Mouse (Mus musculus) heart, postnatal 14 days (tissue): ENCODE measurements at regions not wholly inside any gene's neighbourhood (a gene's known extent, or its start where the extent isn't known, plus 50 kb on each side); places are given as distances from the start of the nearest gene placed in this dataset.

ENCODE experiments used
- DNase-seq, 2 experiments: peaks; one replicate each; pipeline ENCODE4 v3.0.0; 2021 to 2022
- intact Hi-C: fragments of 180-260 bp; cut with DNase I; formaldehyde crosslinking; loops from one replicate; pipeline ENCODE4 v1.15.1; 2025

DNA sequence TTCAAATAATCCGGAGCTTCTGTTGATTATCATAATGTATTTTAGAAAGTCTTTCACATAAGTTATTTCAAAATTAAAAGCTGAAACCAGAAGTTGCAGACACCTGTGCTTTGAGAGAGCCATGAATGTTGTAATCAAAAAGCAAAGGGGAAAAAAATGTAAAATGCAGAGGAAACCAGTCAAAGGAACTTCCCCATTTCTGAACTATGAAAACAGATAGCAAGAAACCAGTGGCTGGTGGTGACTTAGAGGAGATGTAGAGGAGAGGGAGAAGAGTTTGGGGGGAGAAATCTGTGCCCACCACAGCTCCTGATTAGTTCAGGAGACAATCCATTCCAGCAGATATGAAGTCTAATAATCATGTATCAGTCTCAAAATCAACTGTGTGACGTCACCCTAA lies 360.3 kb upstream of the Gcfc2 start:
- no peak for DNase-seq
- intact Hi-C loops: no loop called here

DNA sequence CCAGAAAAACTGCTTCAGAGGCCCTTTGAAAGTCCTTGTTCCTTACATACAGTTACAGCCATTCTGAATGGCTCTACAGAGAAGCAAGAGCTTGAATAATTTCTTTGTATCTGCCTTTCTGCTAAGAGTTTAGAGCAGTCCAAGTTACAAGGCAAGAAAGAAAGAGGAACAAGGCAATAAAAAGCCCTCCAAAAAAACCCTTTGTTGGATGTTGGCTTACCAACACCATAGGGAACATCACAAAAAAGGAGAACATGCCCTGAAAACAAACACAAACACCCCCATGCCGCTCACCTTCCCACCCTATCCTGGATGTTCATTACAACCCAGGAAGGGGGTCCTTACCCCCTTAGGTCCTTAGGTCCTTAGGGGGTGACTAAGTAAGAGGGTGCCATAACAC lies 359.2 kb upstream of the Gcfc2 start:
- DNase-seq: no peak
- intact Hi-C loops: no loop called here

DNA sequence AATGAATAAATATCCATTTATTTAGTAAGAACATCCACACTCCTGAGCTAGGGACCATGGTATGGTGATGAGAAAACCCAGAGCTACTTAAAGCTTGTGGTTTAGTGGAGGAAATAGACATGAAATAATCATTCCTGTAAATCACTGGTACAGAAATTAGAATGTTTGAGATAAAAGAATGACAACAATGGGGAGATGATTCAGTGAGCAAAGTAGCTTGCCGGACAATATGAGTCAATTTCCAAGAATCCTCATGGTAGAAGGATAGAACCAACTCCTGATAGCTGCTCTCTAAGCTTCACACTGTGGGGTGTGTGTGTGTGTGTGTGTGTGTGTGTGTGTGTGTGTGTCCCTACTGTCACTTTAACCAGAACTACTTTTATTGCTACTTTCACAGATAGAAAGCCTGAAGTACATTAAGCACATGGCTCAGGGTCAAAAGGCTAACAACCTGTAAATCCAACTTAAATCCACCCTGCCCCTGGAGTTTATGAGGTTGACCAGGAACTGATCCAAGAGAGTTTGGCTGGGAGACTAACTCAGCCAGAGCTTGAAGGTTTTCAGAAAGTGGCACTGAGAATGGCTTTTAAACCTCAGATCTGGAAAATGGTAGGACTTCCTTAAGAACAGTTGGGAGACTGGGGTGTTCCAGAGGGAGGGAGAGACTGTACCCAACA lies 336.9 kb upstream of the Gcfc2 start:
- intact Hi-C loops: no loop called here
- DNase-seq: no peak

DNA sequence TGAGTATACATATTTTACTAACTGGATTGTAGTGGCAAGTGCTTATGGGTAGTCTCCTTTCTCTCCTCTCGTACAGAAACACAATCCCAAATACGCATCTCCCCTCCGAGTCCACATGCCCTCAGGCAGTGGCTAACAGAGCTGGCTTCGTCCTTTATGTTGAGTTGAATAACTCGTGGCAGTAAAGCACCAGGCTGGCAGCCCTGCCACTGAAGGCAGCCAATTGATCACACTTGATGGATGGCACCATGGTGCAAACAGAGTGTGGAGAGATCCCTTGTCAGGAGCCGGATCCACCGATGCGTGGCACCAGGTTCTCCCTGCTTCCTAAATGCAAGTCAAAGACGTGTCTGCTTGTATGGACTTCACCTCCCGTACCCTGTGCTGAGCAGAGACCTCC lies 333.7 kb upstream of the Gcfc2 start:
- intact Hi-C loops: no loop called here
- DNase-seq: no peak

DNA sequence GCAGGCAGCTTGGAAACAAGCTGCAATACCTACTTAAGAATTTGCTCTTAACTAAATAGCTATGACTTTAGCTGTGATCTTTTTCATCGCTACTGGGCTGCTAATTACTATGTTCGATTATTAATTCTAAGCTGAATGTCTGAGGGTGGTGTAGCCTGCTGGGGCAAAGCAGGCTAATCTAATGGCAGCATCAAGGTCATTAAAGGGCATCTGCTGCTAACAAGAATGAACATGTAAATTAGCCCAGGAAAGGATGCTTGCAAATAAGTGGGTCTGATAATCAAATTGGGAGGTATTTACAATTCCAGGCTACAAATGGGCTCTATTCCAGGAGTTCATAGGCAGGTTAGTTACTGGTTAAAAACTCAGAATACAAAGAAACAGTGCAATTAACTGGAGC lies 327.5 kb upstream of the Gcfc2 start:
- intact Hi-C loops: no loop called here
- DNase-seq: no peak

DNA sequence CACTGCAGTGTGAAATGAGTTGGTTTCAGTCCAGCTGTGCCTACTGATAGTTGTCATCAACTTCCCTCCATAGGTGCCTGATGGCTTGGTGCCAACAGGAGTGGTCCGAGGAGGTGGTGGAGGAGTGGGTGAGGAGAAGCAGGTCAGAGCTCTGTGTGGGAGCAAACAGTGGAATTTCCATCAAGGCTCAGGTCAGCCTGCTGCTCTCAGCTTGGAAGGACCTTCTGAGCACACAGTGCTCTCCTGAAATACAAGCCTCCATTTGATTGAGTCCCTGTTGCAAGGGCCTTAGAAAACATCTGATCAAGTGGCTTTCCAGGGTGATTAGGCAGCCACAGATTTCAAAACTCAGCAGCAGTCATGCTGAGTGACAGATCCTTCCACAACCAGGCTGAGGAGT lies 314.8 kb upstream of the Gcfc2 start:
- no peak for DNase-seq
- intact Hi-C loops: no loop called here

DNA sequence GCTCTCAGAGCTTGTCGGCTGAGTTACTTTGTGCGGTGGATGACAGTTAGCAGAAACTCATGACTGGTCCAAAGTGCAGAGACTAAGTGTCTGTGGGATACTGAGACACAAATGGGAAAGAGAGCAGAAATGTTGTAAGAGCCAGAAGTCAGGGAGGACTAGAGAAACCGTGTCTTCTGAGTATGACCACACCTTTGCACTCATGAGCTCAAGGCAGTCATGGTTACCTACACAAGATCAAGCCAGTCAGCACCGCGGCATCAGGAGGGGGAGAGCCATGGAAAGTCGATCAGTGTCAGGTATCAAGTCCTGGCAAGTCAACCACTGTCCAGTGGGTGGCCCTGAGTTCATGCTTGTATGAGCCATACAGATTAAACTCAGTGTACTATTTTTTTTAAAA lies 311.5 kb upstream of the Gcfc2 start:
- intact Hi-C loops: no loop called here
- DNase-seq: no peak

DNA sequence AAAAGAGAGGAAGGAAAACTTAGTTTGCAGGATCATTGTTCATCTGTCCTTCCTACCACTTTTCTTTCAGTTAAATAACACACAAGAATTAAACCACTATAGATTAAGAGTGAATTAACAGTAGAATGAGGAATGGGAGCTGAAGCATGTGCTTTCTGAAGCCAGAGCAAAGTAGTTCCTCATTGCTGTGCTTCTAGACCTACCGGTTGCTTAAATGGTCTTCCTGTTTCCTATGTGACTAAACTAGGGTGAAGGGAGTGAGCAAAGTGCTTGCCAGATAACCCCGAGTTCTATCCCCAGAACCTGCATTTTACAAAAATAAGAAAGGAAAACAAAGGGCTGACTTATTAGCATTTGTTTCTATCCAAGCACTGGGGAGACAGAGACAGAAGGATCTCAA lies 305.5 kb upstream of the Gcfc2 start:
- intact Hi-C loops: no loop called here
- DNase-seq: no peak

DNA sequence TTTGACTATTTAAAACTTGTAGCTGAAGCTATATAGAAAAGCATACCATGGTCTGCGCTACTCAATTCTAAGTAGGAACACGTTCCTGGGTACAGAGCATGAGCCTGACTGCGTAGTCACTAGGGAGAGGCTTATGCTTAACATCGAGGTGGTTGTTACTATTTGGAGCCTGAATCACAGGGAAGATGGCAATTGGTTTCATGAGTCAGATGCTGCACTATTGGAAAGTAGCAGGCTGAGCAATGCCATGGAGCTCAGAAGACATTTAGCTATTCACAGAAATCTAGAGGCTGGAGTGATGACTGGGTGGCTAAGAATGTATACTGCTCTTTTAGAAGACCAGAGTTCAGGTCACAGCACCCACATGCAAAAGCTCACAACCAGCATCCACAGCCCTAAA lies 302.4 kb upstream of the Gcfc2 start:
- intact Hi-C loops: no loop called here
- no peak for DNase-seq

DNA sequence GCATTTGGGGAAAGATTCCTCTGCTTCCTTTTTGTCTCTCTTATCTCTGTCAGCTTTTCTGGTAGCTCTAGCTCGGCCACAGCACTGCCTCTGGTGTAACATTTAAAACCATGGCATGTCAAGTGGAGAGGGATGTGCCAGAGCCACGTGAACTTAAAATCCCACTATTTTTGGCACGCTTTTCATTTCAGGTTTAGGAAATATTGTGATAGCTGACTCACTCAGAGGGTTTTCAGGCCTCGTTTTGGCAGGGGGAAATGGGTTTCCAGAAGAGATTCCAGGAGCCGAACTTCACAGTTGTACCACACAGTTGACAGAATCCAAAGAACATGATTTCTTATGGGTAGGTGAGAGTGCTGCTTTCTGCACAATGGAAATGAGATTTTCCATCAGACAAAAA lies 300.8 kb upstream of the Gcfc2 start:
- no peak for DNase-seq
- intact Hi-C loops: no loop called here

DNA sequence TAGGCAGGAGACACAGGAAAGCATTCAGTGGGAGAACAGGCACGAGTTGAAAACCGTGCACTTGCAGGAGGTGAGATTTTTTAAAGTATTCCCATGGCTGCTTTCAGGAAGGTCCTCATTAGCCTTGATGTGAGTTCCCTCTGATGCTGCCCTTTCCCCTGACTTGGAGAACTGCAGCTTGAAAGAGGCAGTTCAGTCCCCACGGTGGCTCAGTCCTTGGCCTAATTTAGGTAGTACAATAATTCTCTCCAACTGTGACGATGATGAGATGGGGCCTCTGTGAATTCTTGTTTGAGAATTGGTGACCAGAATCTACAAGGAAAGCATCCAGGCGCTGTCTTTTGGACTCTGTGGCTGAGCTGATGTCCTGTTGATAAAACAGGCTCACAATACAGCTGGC lies 298.5 kb upstream of the Gcfc2 start:
- intact Hi-C loops: no loop called here
- DNase-seq: no peak

DNA sequence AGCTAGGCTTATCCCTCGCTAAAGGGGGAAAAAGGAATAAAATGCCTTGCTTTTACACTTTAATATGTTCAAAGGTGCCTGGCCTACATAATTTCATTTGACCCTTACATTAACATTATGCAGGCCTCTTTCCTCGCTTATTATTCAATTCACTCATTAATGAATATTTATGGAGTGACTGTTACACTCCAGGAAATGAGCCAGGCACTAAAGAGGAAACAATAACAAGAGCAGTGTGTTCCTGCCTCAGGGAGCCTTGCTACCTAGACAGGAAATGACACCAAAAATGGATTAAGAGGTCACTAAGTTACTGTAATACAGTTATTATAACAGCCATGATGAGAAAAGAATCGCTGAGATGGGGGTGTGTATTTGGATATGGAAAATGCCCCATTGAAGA lies 289.9 kb upstream of the Gcfc2 start:
- intact Hi-C loops: no loop called here
- no peak for DNase-seq

DNA sequence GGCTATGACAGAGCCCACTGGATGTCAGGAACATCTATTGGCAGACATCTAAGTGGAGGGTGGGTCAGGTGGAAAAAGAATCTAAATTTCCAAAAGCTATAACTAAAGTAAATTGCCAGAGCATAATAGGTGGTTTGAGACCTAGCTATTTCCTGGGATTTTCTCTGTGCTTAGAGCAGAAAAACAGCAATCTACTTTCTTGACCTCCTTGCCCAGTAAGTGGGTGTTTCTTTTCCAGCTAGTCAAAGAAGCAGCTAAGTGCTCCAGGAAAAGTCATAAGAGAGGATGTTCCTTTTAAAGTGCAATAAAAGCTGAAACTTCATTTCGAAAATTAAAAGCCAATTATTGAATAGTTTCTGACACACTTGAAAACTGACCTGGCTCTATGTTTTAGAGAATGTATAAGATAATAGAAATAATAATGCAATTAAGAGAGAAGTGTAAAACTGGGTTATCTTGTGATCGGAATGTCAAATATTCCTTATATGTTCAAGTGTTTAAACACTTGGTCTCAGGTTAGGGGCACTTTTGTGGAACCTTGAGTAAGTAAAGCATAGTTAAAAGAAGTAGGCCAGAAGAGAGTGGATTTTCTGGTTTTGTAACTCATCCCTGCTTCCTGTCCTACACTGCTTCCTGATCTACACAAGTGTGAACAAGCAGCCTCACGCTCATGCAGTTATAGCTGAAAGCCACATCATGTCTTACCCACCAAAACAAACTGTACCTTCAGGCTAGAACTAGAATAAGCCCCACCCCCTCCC lies 275.7 kb upstream of the Gcfc2 start:
- intact Hi-C loops: no loop called here

DNA sequence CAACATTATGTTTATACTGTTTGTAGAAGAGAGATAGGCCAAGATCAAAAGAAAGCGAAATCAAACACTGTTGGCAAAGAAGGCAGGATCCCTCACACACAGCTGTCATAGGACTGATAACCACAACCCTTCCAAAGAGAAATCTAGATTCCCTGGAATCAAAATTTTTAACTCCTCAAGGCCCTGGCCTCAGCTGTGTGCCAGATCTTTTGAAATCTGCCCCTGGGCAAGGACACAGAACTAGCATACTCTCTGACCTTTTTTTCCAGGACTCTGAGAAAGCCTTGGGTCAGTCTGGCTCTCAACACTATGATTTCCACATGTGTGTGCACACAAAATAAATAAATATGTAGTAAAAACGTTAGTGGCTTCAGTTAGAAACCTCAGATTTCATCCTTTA lies 271.6 kb upstream of the Gcfc2 start:
- intact Hi-C loops: no loop called here
- no peak for DNase-seq

More for the DNA sequence above, 275.7 kb upstream of the Gcfc2 start:
- no peak for DNase-seq

DNA sequence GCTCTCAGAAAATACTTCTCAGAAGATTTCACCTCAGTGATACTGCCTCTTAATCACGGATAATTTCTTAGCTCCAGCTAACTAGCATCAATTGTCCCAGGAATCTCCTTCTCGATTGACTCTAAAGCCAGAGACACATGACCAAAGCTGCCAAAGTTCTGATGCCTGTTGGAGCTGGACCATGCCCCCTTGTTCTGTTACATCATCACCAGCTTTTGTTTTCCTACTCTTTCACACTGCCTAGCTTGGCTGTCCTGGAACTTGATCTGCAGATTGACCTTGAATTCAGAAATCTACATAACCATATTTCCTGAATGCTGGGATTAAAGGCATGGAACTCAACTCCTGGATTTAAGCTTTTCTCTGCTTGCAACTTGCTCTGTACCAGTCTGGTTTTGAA lies 268.3 kb upstream of the Gcfc2 start:
- intact Hi-C loops: no loop called here
- no peak for DNase-seq

DNA sequence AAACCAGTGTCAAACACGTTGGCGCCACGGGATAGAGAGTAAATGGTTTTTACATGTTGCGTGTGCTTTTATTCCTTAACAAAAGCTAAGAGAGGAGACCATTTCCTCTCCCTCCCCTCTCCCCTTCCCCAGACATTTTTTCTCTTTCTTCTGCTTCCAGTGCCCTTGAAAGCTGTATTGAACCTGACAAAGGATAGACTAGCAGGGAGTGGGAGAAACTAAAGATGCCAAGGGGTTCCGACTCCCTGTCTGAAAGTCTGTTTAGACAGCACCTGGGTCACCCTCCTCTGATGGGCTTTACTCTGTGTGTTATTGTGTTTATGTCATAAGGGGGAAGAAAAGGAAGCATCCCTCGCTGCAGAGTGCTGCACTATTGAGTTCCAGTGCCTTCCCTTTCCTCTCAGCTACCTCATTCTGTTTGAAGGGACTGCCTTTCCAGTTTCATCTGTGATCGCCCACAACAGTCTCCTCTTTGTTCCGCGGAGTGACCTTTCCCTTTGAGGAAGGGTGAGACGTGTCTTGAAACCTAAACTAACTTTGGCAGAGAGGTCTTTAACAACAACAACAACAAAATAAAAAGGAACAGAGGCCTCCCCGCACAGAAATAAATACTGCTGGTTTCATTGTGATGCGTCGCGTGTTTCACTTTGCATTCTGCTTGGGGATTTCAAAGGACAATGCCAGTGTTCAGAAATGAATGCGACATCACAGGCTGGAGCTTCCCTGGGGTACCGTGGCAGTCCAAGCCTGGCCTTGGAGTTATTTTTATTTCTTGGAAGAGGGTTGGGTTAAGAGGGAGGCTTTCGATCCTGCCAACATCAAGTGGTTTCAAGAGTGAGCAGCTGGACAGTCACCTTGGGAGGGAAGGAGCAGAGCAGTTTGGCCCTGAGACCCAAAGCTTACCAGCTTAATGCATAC lies 262.7 kb upstream of the Gcfc2 start:
- intact Hi-C loops: no loop called here
- DNase-seq: peak; percentile 3 to 27

DNA sequence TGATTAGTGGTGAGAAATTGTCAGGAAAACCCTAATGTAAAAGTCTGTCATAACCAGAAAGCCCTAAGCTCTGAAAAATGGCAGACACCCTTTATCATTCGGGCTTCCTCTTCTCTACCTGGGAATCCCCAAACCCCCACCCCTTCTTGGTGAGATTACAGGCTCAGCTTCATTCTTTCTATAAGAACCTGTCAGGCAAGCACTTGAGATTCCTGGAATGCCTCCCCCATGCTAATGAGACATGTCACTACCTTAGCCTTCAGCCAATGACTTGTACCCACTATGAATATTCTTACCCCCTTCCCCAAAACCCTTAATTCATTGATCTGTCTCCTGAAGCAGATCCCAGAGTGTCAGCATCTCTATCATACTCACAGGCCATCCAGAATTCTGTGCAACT lies 254.5 kb upstream of the Gcfc2 start:
- intact Hi-C loops: loop anchor here (5.0 kb wide), 1 partner anchor 1597 kb away; no protein-coding TSS in a partner anchor
- DNase-seq: no peak

DNA sequence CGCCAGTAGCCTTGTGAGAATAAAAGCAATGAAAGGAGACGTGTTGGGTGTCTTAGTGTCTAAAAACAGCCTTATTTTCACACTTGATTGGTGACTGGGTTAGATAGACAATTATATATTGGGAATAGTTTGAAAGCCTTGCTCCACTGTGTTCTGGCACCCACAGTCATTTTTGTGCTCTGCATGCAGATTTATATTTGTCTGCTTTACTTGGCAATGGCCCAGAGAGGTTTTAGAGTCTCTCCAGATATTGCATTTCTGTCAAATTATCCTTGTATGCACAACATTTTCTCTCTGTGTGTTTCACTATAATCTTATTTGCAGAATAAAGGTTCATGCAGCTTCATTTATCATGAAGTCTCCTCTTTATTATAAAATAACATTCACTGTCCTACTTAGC lies 250.2 kb upstream of the Gcfc2 start:
- DNase-seq: no peak
- intact Hi-C loops: no loop called here

DNA sequence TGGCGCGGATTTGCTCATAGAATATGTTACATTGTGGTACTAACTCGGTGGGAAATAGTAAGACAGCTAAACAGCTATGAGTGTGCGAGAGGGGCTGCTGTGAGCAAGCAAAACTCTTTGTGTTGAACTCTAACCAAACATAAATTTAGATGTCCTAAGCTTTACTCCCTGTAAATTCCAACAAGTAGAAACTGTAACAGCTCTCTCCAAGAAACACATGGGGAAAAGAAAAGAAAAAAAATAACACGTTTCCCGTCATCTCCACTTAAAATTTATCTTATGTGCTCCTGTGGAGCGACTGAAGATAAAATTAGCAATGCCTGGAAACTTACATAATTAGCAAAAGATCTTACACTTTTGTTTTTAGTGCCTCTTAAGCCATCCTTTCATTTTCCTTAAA lies 226.2 kb upstream of the Gcfc2 start:
- intact Hi-C loops: no loop called here
- DNase-seq: no peak

DNA sequence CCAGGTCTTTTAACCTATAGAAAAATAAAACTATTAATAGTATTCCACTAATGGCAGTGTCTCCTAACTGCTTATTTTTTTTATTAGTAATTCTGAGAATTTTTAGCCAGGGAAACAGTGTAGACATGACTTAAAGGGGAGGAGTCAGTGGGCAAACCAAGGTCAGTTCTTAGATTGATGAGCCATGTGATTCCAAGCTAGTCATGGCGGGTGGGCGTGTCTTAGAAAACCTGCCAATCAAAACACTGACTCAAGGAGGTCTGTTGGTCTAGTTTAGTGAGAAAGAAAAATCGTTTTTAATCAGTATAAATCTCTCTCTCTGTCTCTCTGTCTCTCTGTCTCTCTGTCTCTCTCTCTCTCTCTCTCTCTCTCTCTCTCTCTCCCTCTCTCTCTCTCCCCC lies 225.3 kb upstream of the Gcfc2 start:
- DNase-seq: no peak
- intact Hi-C loops: no loop called here

DNA sequence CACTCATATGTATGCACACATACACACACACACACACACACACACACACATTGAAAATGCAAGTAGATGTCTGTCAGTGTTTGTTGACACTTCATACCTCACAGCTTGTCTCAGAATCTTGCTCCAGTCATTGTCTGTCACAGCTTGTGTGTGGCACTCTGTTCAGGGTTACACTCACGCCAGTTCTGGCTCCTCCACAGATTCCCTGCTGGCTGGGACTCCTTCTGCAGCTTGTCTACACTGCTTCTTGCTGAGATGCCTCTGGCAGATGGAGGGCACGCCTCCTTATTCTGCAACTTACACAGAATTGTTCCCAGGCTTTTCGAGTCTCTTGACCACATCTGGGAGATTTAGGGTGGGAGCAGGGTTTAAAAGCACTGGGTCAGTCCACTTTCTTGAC lies 208.6 kb upstream of the Gcfc2 start:
- no peak for DNase-seq
- intact Hi-C loops: no loop called here

DNA sequence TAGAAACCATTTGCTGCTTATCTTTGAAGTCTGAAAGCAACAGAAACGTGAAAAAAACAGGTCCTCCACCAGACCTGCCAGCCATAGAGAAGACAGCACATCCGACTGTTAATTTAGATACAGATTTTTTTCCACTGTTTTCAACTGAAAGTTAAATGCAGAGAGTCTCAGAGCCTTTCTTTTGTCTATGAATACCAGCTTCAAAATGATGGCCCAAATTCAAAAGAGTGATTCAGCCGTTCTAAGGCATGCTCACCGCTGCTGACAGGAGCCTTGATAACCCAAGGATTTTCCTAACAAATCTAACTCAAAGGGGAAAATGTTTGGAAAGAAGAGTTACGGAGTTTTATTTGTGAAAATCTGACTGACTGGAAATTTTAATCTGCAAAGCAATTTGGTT lies 207.1 kb upstream of the Gcfc2 start:
- intact Hi-C loops: no loop called here
- no peak for DNase-seq
